Mouse (Mus musculus): ENCODE measurements around the gene Slc37a2. TPM values are rescaled to one million over a fixed set of nuclear protein-coding genes. Genes with fewer than 3 reads are reported as not detected.

The Slc37a2 gene
- polyA plus RNA-seq, 1 experiment = 1.2 TPM

DNA sequence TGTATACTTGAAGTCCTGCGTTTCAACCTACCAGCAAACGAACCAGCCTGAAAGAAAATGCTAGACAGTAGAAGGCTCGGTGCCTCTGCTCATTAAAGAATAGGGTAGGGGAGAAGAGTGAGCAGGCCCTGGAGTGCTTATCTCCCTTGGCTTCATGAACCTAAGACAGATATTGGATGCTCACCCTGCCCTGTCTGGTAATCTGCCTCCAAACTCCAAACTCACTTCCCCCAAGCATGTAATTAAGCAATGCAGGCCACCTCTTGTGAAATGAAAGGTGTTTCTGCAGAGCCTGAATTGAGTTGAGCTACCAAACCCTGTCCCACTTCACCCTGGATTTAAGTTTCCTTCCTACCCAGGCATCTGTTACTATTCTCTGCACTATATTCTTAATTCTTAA, 12.8 kb downstream of the Slc37a2 start:
- Histone ChIP-seq H3K27ac (ENCODE audit: insufficient read depth, low read depth, low read length) (no peak overlapping the region), H3K36me3 (ENCODE audit: control insufficient read depth, insufficient read depth, low read length) (no peaks in the 10 kb centered on the region), H3K4me1 (ENCODE audit: control insufficient read depth, insufficient read depth, insufficient read length, low read length) (peaks cover 8% of the 10 kb centered on the region; the same call in 1 of the 2 replicates), H3K27me3 (ENCODE audit: control insufficient read depth, insufficient read depth, low read length) (no peaks in the 10 kb centered on the region), H3K4me3 (ENCODE audit: low read depth, low read length) (no peak overlapping the region)
- WGBS = 93% methylated on average over 3 of the region's 3 CpGs
- TF ChIP-seq CTCF (IDR thresholded peaks at IDR 0.05; ENCODE audit: extremely low read depth, insufficient read length, insufficient replicate concordance, low read depth, low read length) = no peak
- no peak for TF ChIP-seq POLR2A (IDR thresholded peaks at IDR 0.05; ENCODE audit: low read depth, low read length)

DNA sequence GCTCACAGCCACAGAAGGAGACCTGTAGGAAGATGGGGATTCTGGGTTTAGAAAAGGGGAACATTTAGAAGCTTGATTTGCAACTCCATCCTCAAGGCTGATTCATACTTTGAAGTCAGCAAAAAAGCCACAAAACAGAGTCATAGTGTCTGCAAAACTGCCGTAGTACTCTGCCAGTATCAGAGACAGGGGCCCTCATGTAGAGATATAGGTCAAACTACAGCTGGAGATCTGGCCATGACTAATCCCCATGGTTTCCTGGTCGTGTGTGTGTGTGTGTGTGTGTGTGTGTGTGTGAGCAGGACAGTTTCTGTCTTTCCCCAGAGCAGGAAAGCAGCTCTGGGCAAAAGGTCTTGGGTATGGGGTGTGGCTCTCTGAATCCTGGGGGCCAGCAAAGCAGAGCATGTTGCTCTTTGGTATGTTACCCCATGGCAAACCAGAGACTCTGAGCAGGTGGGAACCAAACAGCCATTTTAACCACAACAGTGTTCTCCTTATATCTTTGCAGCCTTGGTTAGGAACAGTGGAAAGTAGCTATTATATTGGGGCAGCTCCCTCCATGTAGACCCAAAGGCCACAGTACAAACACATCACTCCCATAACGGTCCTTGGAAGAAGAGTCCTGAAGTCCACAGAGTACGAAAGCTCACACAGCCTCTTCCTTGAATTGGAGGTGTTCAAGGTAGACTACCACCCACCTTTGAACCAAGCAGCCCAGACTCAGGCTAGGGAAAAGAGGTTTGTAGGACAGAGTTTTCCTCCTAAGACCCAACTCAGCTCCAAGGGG, 19.4 kb downstream of the Slc37a2 start:
- H3K36me3 ChIP-seq (ENCODE audit: control insufficient read depth, insufficient read depth, low read length) = peaks cover 2% of the 10 kb centered on the region; the same call in 1 of the 2 replicates
- H3K27me3 ChIP-seq (ENCODE audit: control insufficient read depth, insufficient read depth, low read length) = no peaks in the 10 kb centered on the region
- no peak overlapping the region for H3K4me3 ChIP-seq (ENCODE audit: low read depth, low read length)
- H3K4me1 ChIP-seq (ENCODE audit: control insufficient read depth, insufficient read depth, insufficient read length, low read length) = peaks cover 10% of the 10 kb centered on the region; the same call in 1 of the 2 replicates
- 37% methylated on average over 4 of the region's 4 CpGs for WGBS
- H3K27ac ChIP-seq (ENCODE audit: insufficient read depth, low read depth, low read length) = no peak overlapping the region
- TF ChIP-seq POLR2A (IDR thresholded peaks at IDR 0.05; ENCODE audit: low read depth, low read length) = no peak
- no peak for TF ChIP-seq CTCF (IDR thresholded peaks at IDR 0.05; ENCODE audit: extremely low read depth, insufficient read length, insufficient replicate concordance, low read depth, low read length)

DNA sequence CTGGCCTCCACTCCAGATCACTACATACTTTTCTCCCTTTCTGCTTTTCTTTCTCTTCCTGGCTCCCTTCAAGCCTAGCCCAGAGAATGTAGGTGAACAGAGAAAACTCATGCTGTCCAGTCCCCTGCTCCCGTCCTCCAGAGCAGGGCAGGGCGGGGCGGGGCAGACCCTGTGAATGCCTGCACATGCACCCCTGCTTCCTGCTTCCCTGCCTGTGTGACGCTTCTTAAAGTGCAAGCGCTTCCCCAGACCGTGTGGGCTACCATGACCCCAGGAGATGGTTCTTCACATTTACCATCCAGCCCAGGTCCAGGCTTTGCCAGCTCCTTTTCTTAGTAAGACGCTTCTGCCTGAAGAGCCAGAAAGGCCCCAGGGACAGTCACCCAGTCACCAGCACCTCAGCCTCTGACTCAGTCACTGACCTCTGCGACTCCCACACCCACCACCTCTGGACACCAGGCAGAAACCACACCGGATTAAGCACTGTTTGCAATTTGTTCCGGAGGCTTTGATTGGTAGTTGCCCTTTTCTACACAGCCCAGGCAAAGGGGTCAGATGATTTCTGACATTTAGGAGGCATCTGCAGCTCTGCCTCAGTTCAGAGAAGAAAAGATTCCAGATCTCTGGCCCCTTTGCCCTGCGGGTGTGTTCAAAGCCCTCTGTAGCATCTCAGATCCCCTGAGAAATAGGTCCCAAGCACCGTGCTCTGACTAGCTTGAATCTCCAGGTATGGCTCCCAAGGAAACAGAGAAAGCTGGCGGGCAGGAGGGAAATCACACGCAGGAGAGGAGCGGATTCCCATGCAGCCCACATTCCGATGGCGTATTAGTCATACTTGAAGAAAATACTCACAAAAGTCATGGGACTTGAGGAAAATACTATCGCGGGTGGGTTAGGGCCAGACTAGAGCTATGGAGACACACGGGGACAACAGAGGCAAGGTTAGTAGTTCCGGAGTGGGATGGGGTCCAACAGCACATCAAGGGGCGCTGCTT, 23.0 kb downstream of the Slc37a2 start:
- Histone ChIP-seq H3K27ac (ENCODE audit: insufficient read depth, low read depth, low read length) (no peak overlapping the region), H3K27me3 (ENCODE audit: control insufficient read depth, insufficient read depth, low read length) (no peaks in the 10 kb centered on the region), H3K4me3 (ENCODE audit: low read depth, low read length) (no peak overlapping the region), H3K36me3 (ENCODE audit: control insufficient read depth, insufficient read depth, low read length) (peaks cover 2% of the 10 kb centered on the region; the same call in 1 of the 2 replicates), H3K4me1 (ENCODE audit: control insufficient read depth, insufficient read depth, insufficient read length, low read length) (peaks cover 10% of the 10 kb centered on the region; the same call in 1 of the 2 replicates)
- TF ChIP-seq CTCF (IDR thresholded peaks at IDR 0.05; ENCODE audit: extremely low read depth, insufficient read length, insufficient replicate concordance, low read depth, low read length) (no peak), POLR2A (IDR thresholded peaks at IDR 0.05; ENCODE audit: low read depth, low read length) (no peak)
- 75% methylated on average over 22 of the region's 22 CpGs for WGBS

DNA sequence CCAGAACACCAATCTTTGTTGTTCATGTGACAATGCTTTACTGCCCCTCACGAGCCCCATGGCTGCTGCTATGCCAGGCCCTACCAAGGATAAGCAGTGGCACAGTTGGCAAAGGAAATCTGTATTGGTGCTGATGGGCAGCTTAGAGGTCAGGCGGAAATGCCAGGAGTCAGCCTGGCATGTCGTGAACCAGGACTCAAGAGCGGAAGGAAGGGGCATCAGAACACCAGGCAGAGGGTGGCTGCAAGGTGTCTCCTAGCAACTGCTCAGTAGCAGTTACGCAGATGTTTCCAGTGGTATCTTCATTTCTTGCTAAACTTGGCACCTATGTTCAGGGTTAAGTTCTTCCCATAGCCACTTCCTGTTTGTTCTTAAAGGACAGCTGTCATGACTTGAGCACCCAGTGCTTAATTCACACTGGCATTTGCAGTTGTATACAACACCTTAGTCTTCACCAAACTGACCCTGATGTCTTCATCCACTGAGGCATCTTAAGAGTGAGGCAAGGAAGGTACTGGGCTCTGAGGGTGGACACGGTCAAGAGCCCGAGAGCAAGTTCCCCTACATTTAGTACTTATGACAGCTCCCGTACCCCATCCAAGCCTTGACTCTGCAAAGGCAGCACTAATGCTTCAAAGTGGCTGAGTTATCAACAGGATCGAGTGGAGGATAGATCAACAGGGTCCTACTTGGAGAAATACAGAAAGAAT, 24.9 kb downstream of the Slc37a2 start:
- TF ChIP-seq CTCF (IDR thresholded peaks at IDR 0.05; ENCODE audit: extremely low read depth, insufficient read length, insufficient replicate concordance, low read depth, low read length) = no peak
- no peak for TF ChIP-seq POLR2A (IDR thresholded peaks at IDR 0.05; ENCODE audit: low read depth, low read length)
- 90% methylated on average over 9 of the region's 9 CpGs for WGBS
- Histone ChIP-seq H3K27ac (ENCODE audit: insufficient read depth, low read depth, low read length) (no peak overlapping the region), H3K27me3 (ENCODE audit: control insufficient read depth, insufficient read depth, low read length) (no peaks in the 10 kb centered on the region), H3K4me1 (ENCODE audit: control insufficient read depth, insufficient read depth, insufficient read length, low read length) (peaks cover 6% of the 10 kb centered on the region; the same call in 1 of the 2 replicates), H3K4me3 (ENCODE audit: low read depth, low read length) (no peak overlapping the region), H3K36me3 (ENCODE audit: control insufficient read depth, insufficient read depth, low read length) (peaks cover 2% of the 10 kb centered on the region; the same call in 1 of the 2 replicates)

GRCm38 (mm10) chr9:37229880-37230325, 25.6 kb downstream of the Slc37a2 start:
- Histone ChIP-seq H3K4me1 (ENCODE audit: control insufficient read depth, insufficient read depth, insufficient read length, low read length) (peaks cover 6% of the 10 kb centered on the region; the same call in 1 of the 2 replicates), H3K27me3 (ENCODE audit: control insufficient read depth, insufficient read depth, low read length) (no peaks in the 10 kb centered on the region), H3K36me3 (ENCODE audit: control insufficient read depth, insufficient read depth, low read length) (peaks cover 2% of the 10 kb centered on the region; the same call in 1 of the 2 replicates), H3K27ac (ENCODE audit: insufficient read depth, low read depth, low read length) (no peak overlapping the region), H3K4me3 (ENCODE audit: low read depth, low read length) (no peak overlapping the region)
- TF ChIP-seq CTCF (IDR thresholded peaks at IDR 0.05; ENCODE audit: extremely low read depth, insufficient read length, insufficient replicate concordance, low read depth, low read length) = peak; percentile 50; the same call in 1 of the 2 replicates
- no peak for TF ChIP-seq POLR2A (IDR thresholded peaks at IDR 0.05; ENCODE audit: low read depth, low read length)
- WGBS = 0% methylated on average over 1 of the region's 1 CpGs

DNA sequence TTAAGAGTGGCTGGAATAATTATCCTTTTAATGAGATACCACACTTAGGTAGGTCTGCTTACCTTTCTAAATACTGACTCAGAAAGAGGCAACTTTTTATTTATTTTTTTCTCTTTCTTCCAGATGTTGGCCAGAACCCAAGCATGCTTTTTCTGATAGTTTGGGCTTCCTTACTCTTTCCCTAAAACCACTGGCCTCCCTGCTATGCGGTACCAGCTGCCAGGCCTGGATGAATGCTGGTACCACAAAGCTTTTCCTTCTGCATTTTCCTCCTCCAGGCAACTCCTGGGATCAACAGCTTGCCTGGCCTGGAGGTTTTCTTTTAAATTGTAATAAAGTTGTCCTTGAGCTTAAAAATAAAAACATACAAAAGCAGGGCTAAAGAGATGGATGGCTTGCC, 30.0 kb downstream of the Slc37a2 start:
- TF ChIP-seq POLR2A (IDR thresholded peaks at IDR 0.05; ENCODE audit: low read depth, low read length) = no peak
- no peak for TF ChIP-seq CTCF (IDR thresholded peaks at IDR 0.05; ENCODE audit: extremely low read depth, insufficient read length, insufficient replicate concordance, low read depth, low read length)
- 93% methylated on average over 1 of the region's 1 CpGs for WGBS

More for the DNA sequence above, 30.0 kb downstream of the Slc37a2 start:
- no peak overlapping the region for H3K4me3 ChIP-seq (ENCODE audit: low read depth, low read length)
- peaks cover 7% of the 10 kb centered on the region; the same call in 1 of the 2 replicates for H3K36me3 ChIP-seq (ENCODE audit: control insufficient read depth, insufficient read depth, low read length)
- H3K27me3 ChIP-seq (ENCODE audit: control insufficient read depth, insufficient read depth, low read length) = no peaks in the 10 kb centered on the region
- no peaks in the 10 kb centered on the region for H3K4me1 ChIP-seq (ENCODE audit: control insufficient read depth, insufficient read depth, insufficient read length, low read length)
- H3K27ac ChIP-seq (ENCODE audit: insufficient read depth, low read depth, low read length) = no peak overlapping the region

Measured in small intestine, adult 2 months (tissue).